Mouse (Mus musculus) myocyte (in vitro differentiated cells): ENCODE data around the gene Zfp462.

ENCODE experiments used
- MAX ChIP-seq: IDR thresholded peaks from one replicate; pipeline ENCODE4 v1.6.1; 2011; ENCODE audit warnings: low read depth, mild to moderate bottlenecking, control low read depth
- MYOD1 ChIP-seq, 3 experiments: IDR thresholded peaks; one replicate each; pipeline ENCODE4 v1.6.1; 2011; ENCODE audit warnings: control low read depth in 2 of 3, low read depth in 2 of 3, mild to moderate bottlenecking in 2 of 3, moderate library complexity in 1 of 3; ENCODE audit not compliant: insufficient read length in 2 of 3, control insufficient read depth in 1 of 3
- POLR2A ChIP-seq: IDR thresholded peaks from one replicate; pipeline ENCODE4 v1.6.1; 2011; ENCODE audit warnings: low read depth, mild to moderate bottlenecking, control low read depth, moderate library complexity; ENCODE audit not compliant: insufficient read length
- POLR2AphosphoS2 ChIP-seq: IDR thresholded peaks from one replicate; pipeline ENCODE4 v1.6.1; 2011; ENCODE audit warnings: low read depth, control low read depth; ENCODE audit not compliant: insufficient read length
- TCF3 ChIP-seq: IDR thresholded peaks from one replicate; pipeline ENCODE4 v1.6.1; 2011; ENCODE audit warnings: low read depth, control low read depth; ENCODE audit not compliant: insufficient read length

DNA sequence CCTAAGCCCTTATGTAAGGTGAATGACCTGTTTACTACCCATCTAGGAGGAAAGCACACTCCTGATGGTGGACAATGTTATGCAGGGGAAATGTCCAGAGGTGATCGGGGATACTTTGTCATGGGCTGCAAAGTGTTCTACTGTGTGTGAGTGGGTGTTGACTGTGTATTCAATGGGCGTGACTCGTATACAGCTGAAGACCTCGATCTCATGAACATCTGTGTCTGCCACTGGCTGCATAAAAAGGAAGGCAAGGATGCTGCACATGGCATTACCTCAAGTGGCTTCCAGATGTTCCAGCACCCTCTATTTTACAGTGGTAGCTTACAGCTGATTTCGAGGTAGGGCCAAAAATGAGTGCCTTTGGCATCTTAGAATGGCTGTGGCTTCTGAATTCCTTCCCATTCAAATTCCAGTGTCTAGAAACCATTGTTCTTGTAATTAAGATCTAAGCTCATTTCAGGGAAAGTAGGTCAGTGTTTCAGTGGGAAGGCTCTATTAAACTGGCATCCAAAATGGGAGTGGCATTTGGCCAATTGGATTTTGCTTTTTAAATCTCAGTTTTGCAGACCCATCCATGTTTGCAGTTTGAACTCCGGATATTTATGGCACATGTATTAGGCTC, 96.4 kb downstream of the Zfp462 start:
- no peak for TF ChIP-seq POLR2A
- TF ChIP-seq MYOD1 (IDR thresholded peaks at IDR 0.05; ENCODE audit: control insufficient read depth in 1 of 3, insufficient read length in 2 of 3, low read depth in 2 of 3) = no peak
- TF ChIP-seq MAX = no peak
- TF ChIP-seq TCF3 = no peak
- TF ChIP-seq POLR2AphosphoS2 = no peak
